Mouse (Mus musculus): ENCODE data around the gene Vmn2r52. TPM values are rescaled to one million over a fixed set of nuclear protein-coding genes. Genes with fewer than 3 reads are reported as not detected.

Gene Vmn2r52
- total RNA-seq (2023): 0.21 TPM

GRCm38 (mm10) chr7:10176473-10176872, at the start of gene Vmn2r52:
Vmn2r52 (minus strand) TSS chr7:10176573.

GRCm38 (mm10) chr7:10105641-10106040, 70.7 kb downstream of the Vmn2r52 start, which contains the start of gene Vmn2r51:
Vmn2r51 (minus strand) TSS chr7:10105741.

Other genes with a start within 250 kb of the Vmn2r52 start
- gene Vmn2r48, start 223.0 kb downstream of the Vmn2r52 start, total RNA-seq (2023): not detected
- not detected for gene Vmn2r49, start 184.3 kb downstream of the Vmn2r52 start, total RNA-seq (2023)
- gene Vmn2r50, start 123.3 kb downstream of the Vmn2r52 start, total RNA-seq (2023): not detected
- not detected for gene Vmn2r51, start 70.8 kb downstream of the Vmn2r52 start, total RNA-seq (2023)
- not detected for gene Vmn1r66, start 101.4 kb upstream of the Vmn2r52 start, total RNA-seq (2023)

Measured in CD4-positive naive resting alpha-beta T cell, adult 57 days (primary cell).